Mouse (Mus musculus): ENCODE data around the gene Insyn1.

GRCm38 (mm10) chr9:58467345-58468025 lies 20.9 kb upstream of the Insyn1 start:
- TF ChIP-seq CTCF (IDR thresholded peaks at IDR 0.05; ENCODE audit: borderline replicate concordance, extremely low read depth, insufficient read depth, insufficient read length) = no peak
- TF ChIP-seq POLR2A (IDR thresholded peaks at IDR 0.05; ENCODE audit: borderline replicate concordance, extremely low read depth, insufficient read depth, insufficient read length, poor library complexity, severe bottlenecking) = no peak

Measured in brain, embryonic 14.5 days (tissue).